Mouse (Mus musculus) hindbrain, embryonic 10.5 days (tissue): ENCODE data around the gene Abca4. TPM values are rescaled to one million over a fixed set of nuclear protein-coding genes. Genes with fewer than 3 reads are reported as not detected.
"Not testable (repeated sequence)": the region's sequence is repeated elsewhere in the genome, so short reads cannot be mapped to it uniquely, and the experiment has no call there.

Experiments used
- DNase-seq: peaks from one replicate; pipeline ENCODE4 v3.0.0-alpha.2; 2017; ENCODE audit warnings: low spot score
- H3K27ac ChIP-seq: fragments of 300-500 bp; sonication (generic); 2 replicates; pipeline ENCODE4 v1.5.1; 2016; ENCODE audit warnings: mild to moderate bottlenecking, moderate library complexity
- H3K27me3 ChIP-seq: fragments of 300-500 bp; sonication (generic); 2 replicates; pipeline ENCODE4 v1.6.1; 2016; ENCODE audit warnings: mild to moderate bottlenecking; ENCODE audit not compliant: poor library complexity, insufficient read depth, severe bottlenecking
- H3K36me3 ChIP-seq: fragments of 300-500 bp; sonication (generic); 2 replicates; pipeline ENCODE4 v1.6.1; 2016; ENCODE audit warnings: mild to moderate bottlenecking, moderate library complexity
- H3K4me1 ChIP-seq: fragments of 300-500 bp; sonication (generic); replicated peaks from 2 replicates; pipeline ENCODE4 v1.6.1; 2016; ENCODE audit warnings: mild to moderate bottlenecking
- H3K4me3 ChIP-seq: fragments of 300-500 bp; sonication (generic); 2 replicates; pipeline ENCODE4 v1.5.1; 2016; ENCODE audit warnings: mild to moderate bottlenecking, moderate library complexity
- H3K9me3 ChIP-seq: fragments of 300-500 bp; sonication (generic); 2 replicates; pipeline ENCODE4 v1.6.1; 2016; ENCODE audit warnings: mild to moderate bottlenecking, moderate library complexity
- WGBS: fragments of 180-500 bp; shearing (Covaris S2); methylation state at CpG from one replicate; pipeline ENCODE4 v1.1.7; 2016; 5-methylcytosine and 5-hydroxymethylcytosine counted together
- polyA plus RNA-seq: library from polyadenylated mRNA; unstranded; fragments of >200 nt; fragmentation: Nextera tagmentation; extraction: Ambion mirVana; gene quantifications from 2 replicates; pipeline ENCODE4 v1.2.1, GENCODE M21; 2016

Abca4 gene
- polyA plus RNA-seq, 1 experiment from 2014 or later, result 2.3 TPM

DNA sequence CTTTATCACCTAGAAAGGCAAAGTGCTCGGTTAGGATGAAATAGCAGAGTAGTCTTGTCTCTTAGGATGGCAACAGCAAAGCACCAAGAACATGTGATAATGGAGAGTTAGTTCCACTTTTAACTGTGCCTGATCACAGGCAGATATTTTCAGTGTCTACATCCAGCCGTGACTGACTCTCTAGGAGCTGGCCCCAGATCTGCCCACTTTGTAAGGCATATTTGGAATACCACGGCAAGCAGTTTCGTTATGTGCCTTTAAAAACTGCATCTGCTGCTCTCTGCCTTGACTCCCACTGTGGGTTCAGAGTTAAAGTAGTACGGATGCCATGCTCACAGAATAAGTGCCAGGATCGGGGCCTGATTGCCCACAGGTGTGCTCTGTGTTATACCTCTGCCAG, 182.7 kb downstream of the Abca4 start:
- not testable (repeated sequence) for H3K4me1 ChIP-seq, DNase-seq, H3K27me3 ChIP-seq, H3K36me3 ChIP-seq, H3K27ac ChIP-seq, H3K9me3 ChIP-seq, H3K4me3 ChIP-seq
- WGBS, result 83% methylated on average over 6 of the region's 6 CpGs

Other genes with a start within 250 kb of the Abca4 start
- 39.1 and 39.9 TPM in 2 replicates for gene Abcd3, start 229.1 kb upstream of the Abca4 start, polyA plus RNA-seq
- gene Arhgap29, start 91.9 kb upstream of the Abca4 start, polyA plus RNA-seq, result 23.3 and 31.8 TPM in 2 replicates
- 44.3 and 51.2 TPM in 2 replicates for gene Gclm, start 201.1 kb downstream of the Abca4 start, polyA plus RNA-seq
- 65.0 and 83.1 TPM in 2 replicates for gene Dnttip2, start 229.9 kb downstream of the Abca4 start, polyA plus RNA-seq
- 10.5 and 11.8 TPM in 2 replicates for gene Bcar3, start 249.7 kb downstream of the Abca4 start, polyA plus RNA-seq